Mouse (Mus musculus): ENCODE measurements around the gene Sh3pxd2b. TPM values are rescaled to one million over a fixed set of nuclear protein-coding genes. Genes with fewer than 3 reads are reported as not detected.

Gene Sh3pxd2b
- polyA plus RNA-seq, 1 experiment from 2014 or later: 17.2 TPM

DNA sequence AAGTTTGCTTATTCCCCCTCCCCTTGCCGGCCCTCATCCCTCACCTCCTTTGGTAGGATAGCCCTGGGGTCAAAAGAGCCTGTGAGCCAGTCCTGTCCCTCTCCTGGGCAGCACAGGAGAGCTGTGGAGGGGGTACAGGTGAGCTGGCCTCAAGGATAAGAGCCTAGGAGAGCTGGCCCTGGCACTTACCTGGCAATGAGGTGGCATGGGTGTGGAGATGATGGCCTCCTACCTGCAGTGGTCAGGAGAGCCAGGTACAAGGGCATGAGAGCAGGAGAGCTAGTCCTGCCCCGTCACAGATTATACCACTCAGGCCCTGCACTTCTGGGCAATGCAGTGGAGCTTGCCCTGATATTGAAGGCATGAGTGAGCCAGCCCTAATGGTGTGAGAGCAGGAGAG lies 116.7 kb downstream of the Sh3pxd2b start:
- Histone ChIP-seq H3K36me3 (replicated peaks; ENCODE audit: control insufficient read depth, insufficient read depth, low read depth, low read length) (no peaks in the 10 kb centered on the region), H3K27me3 (ENCODE audit: control insufficient read depth, insufficient read depth, low read length) (no peaks in the 10 kb centered on the region), H3K9me3 (replicated peaks; ENCODE audit: control insufficient read depth, low read length) (no peaks in the 10 kb centered on the region), H3K4me1 (ENCODE audit: control insufficient read depth, insufficient read depth, low read length) (no peaks in the 10 kb centered on the region), H3K4me2 (ENCODE audit: low read depth, low read length) (no peak overlapping the region), H3K9ac (replicated peaks; ENCODE audit: low read length) (no peak overlapping the region), H3K27ac (replicated peaks; ENCODE audit: low read depth, low read length) (no peak overlapping the region), H3K4me3 (ENCODE audit: low read depth, low read length) (no peak overlapping the region)
- WGBS: 74% methylated on average over 2 of the region's 2 CpGs
- no peak; the same call in 1 of the 2 replicates for ATAC-seq (replicated peaks; ENCODE audit: insufficient number of reproducible peaks, low FRiP score, low TSS enrichment, low read depth)
- no peak for DNase-seq (ENCODE audit: low spot score)

DNA sequence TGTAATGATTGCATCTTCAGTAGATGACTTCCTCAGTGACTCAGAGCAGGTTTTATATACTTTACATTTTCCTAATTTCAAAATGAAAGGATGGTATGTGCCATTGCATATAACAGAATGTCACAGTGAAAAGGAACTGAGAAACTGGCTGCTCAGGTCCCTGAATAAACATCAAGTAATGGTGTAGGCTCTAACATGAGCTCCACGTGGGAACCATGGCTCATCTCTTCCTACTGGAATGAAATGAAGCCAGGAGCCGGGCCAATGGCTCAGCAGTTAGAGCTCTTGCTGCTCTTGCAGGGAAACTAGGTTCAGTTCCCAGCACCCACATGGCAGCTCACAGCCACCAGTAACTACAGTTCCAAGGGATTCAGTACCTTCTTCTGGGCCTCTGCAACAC lies 124.3 kb downstream of the Sh3pxd2b start:
- Histone ChIP-seq H3K4me3 (ENCODE audit: low read depth, low read length) (no peak overlapping the region), H3K9ac (replicated peaks; ENCODE audit: low read length) (no peak overlapping the region), H3K36me3 (replicated peaks; ENCODE audit: control insufficient read depth, insufficient read depth, low read depth, low read length) (no peaks in the 10 kb centered on the region), H3K9me3 (replicated peaks; ENCODE audit: control insufficient read depth, low read length) (no peaks in the 10 kb centered on the region), H3K27me3 (ENCODE audit: control insufficient read depth, insufficient read depth, low read length) (no peaks in the 10 kb centered on the region), H3K4me2 (ENCODE audit: low read depth, low read length) (no peak overlapping the region), H3K4me1 (ENCODE audit: control insufficient read depth, insufficient read depth, low read length) (no peaks in the 10 kb centered on the region), H3K27ac (replicated peaks; ENCODE audit: low read depth, low read length) (no peak overlapping the region)
- no peak for ATAC-seq (replicated peaks; ENCODE audit: insufficient number of reproducible peaks, low FRiP score, low TSS enrichment, low read depth)
- 80% methylated on average over 2 of the region's 2 CpGs for WGBS
- no peak for DNase-seq (ENCODE audit: low spot score)

DNA sequence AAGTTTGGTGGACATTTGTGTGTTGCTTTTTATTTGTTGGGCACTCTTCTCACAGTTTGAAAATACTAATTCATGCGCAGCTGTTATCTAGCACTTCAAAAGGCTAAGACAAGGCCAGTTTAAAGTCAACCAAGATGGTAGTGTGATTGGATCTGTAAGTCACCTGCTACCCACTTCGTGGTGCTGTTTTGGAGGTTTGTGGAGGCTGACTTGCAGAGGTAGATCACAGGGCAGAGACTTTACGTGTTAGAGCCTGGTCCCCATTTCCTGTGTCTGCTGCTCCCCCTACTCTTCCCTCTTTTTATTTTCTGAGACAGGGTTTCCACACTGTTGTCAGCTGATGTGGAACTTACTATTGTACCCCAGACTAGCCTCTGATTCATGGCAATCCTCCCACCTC lies 127.1 kb downstream of the Sh3pxd2b start:
- no peak for ATAC-seq (replicated peaks; ENCODE audit: insufficient number of reproducible peaks, low FRiP score, low TSS enrichment, low read depth)
- Histone ChIP-seq H3K9me3 (replicated peaks; ENCODE audit: control insufficient read depth, low read length) (no peaks in the 10 kb centered on the region), H3K27me3 (ENCODE audit: control insufficient read depth, insufficient read depth, low read length) (no peaks in the 10 kb centered on the region), H3K9ac (replicated peaks; ENCODE audit: low read length) (no peak overlapping the region), H3K4me1 (ENCODE audit: control insufficient read depth, insufficient read depth, low read length) (no peaks in the 10 kb centered on the region), H3K4me3 (ENCODE audit: low read depth, low read length) (no peak overlapping the region), H3K27ac (replicated peaks; ENCODE audit: low read depth, low read length) (no peak overlapping the region), H3K36me3 (replicated peaks; ENCODE audit: control insufficient read depth, insufficient read depth, low read depth, low read length) (no peaks in the 10 kb centered on the region), H3K4me2 (ENCODE audit: low read depth, low read length) (no peak overlapping the region)
- WGBS: 89% methylated on average over 3 of the region's 3 CpGs
- no peak for DNase-seq (ENCODE audit: low spot score)

DNA sequence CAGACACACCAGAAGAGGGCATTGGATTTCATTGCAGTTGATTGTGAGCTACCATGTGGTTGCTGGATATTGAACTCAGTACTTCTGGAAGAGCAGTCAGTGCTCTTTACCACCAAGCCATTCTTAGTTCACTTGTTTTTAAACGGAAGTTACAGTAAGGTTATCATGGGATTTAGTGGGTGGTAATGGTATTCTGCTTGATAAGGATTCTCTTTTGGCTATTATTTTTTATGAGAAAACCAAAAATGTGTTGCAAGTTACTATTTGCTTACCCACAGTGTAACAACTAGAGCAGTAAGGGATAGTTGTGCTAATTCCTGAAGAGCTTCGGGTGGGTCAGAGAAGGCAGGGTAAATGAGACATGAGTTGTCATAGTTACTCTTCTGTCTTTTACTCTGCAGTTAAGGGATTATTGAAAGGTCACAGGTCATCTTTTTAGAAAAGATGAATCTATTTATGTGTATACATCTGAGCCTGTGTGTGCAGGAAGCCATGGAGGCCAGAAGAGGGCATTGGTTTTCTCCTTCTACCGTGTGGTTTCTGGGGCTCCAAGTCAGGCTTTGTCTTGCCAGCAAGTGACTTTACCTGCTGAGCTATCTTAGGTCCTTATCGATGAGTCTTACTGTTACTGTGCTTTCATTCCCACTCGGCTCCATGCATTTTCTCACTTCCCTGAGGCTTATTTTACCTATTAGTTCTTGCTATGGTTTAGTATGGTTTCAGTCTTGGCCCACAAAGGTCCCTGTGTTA lies 128.0 kb downstream of the Sh3pxd2b start:
- DNase-seq (ENCODE audit: low spot score) (no peak), ATAC-seq (replicated peaks; ENCODE audit: insufficient number of reproducible peaks, low FRiP score, low TSS enrichment, low read depth) (no peak)
- Histone ChIP-seq H3K4me2 (ENCODE audit: low read depth, low read length) (no peak overlapping the region), H3K4me1 (ENCODE audit: control insufficient read depth, insufficient read depth, low read length) (no peaks in the 10 kb centered on the region), H3K36me3 (replicated peaks; ENCODE audit: control insufficient read depth, insufficient read depth, low read depth, low read length) (no peaks in the 10 kb centered on the region), H3K27ac (replicated peaks; ENCODE audit: low read depth, low read length) (no peak overlapping the region), H3K4me3 (ENCODE audit: low read depth, low read length) (no peak overlapping the region), H3K9ac (replicated peaks; ENCODE audit: low read length) (no peak overlapping the region), H3K27me3 (ENCODE audit: control insufficient read depth, insufficient read depth, low read length) (no peaks in the 10 kb centered on the region), H3K9me3 (replicated peaks; ENCODE audit: control insufficient read depth, low read length) (no peaks in the 10 kb centered on the region)
- 77% methylated on average over 5 of the region's 5 CpGs for WGBS

Other genes with a start within 250 kb of the Sh3pxd2b start
- 0.08 TPM in 1 of 2 replicates, not detected in the other for gene Il9r, start 147.5 kb upstream of the Sh3pxd2b start, polyA plus RNA-seq (2014; fragmentation: Nextera tagmentation; extraction: Ambion mirVana)
- 91.8 and 94.6 TPM in 2 replicates for gene Snrnp25, start 142.4 kb upstream of the Sh3pxd2b start, polyA plus RNA-seq (2014; fragmentation: Nextera tagmentation; extraction: Ambion mirVana)
- gene Rhbdf1, start 125.5 kb upstream of the Sh3pxd2b start, polyA plus RNA-seq (2014; fragmentation: Nextera tagmentation; extraction: Ambion mirVana): 21.6 and 24.0 TPM in 2 replicates
- 29.6 and 30.9 TPM in 2 replicates for gene Mpg, start 121.3 kb upstream of the Sh3pxd2b start, polyA plus RNA-seq (2014; fragmentation: Nextera tagmentation; extraction: Ambion mirVana)
- 23.4 and 28.7 TPM in 2 replicates for gene Nprl3, start 80.1 kb upstream of the Sh3pxd2b start, polyA plus RNA-seq (2014; fragmentation: Nextera tagmentation; extraction: Ambion mirVana)
- gene Hba-x, start 71.4 kb upstream of the Sh3pxd2b start, polyA plus RNA-seq (2014; fragmentation: Nextera tagmentation; extraction: Ambion mirVana): 2,193 and 2,570 TPM in 2 replicates
- 2,270 and 2,500 TPM in 2 replicates for gene Hba-a1, start 64.3 kb upstream of the Sh3pxd2b start, polyA plus RNA-seq (2014; fragmentation: Nextera tagmentation; extraction: Ambion mirVana)
- 6.3 and 6.8 TPM in 2 replicates for gene Hbq1b, start 60.9 kb upstream of the Sh3pxd2b start, polyA plus RNA-seq (2014; fragmentation: Nextera tagmentation; extraction: Ambion mirVana)
- 4,574 and 5,165 TPM in 2 replicates for gene Hba-a2, start 51.3 kb upstream of the Sh3pxd2b start, polyA plus RNA-seq (2014; fragmentation: Nextera tagmentation; extraction: Ambion mirVana)
- 0.50 TPM in 1 of 2 replicates, not detected in the other for gene Hbq1a, start 47.8 kb upstream of the Sh3pxd2b start, polyA plus RNA-seq (2014; fragmentation: Nextera tagmentation; extraction: Ambion mirVana)
- 99.8 and 104 TPM in 2 replicates for gene Ubtd2, start 107.5 kb downstream of the Sh3pxd2b start, polyA plus RNA-seq (2014; fragmentation: Nextera tagmentation; extraction: Ambion mirVana)
- 0.65 TPM in 1 of 2 replicates, not detected in the other for gene Efcab9, start 184.3 kb downstream of the Sh3pxd2b start, polyA plus RNA-seq (2014; fragmentation: Nextera tagmentation; extraction: Ambion mirVana)
- gene Stk10, start 185.5 kb downstream of the Sh3pxd2b start, polyA plus RNA-seq (2014; fragmentation: Nextera tagmentation; extraction: Ambion mirVana): 1.4 and 1.7 TPM in 2 replicates